Mouse (Mus musculus): ENCODE measurements at regions not wholly inside any gene's neighbourhood (a gene's known extent, or its start where the extent isn't known, plus 50 kb on each side); places are given as distances from the start of the nearest gene placed in this dataset.

GRCm38 (mm10) chr14:80657408-80657807, 673.5 kb downstream of the Olfm4 start:
- Histone ChIP-seq H3K4me3 (ENCODE audit: low read depth, low read length) (no peak overlapping the region), H3K36me3 (ENCODE audit: insufficient read depth) (no peaks in the 10 kb centered on the region), H3K4me1 (ENCODE audit: insufficient read depth) (no peaks in the 10 kb centered on the region), H3K9me3 (ENCODE audit: low read length) (no peaks in the 10 kb centered on the region), H3K9ac (no peak overlapping the region), H3K27ac (ENCODE audit: low read depth, low read length) (no peak overlapping the region), H3K4me2 (ENCODE audit: low read depth) (no peak overlapping the region), H3K27me3 (ENCODE audit: insufficient read depth, low read length) (no peaks in the 10 kb centered on the region)
- DNase-seq (peak; percentile 9), ATAC-seq (peak; percentile 58)
- 66% methylated on average over 6 of the region's 6 CpGs for WGBS
- no peak for TF ChIP-seq CTCF (IDR thresholded peaks at IDR 0.05; ENCODE audit: low read depth)

- Histone ChIP-seq H3K9ac (no peak overlapping the region), H3K4me1 (ENCODE audit: insufficient read depth) (no peaks in the 10 kb centered on the region; the same call in 1 of the 2 replicates), H3K36me3 (ENCODE audit: insufficient read depth) (no peaks in the 10 kb centered on the region; the same call in 1 of the 2 replicates), H3K27me3 (ENCODE audit: insufficient read depth, low read length) (no peaks in the 10 kb centered on the region), H3K4me3 (ENCODE audit: low read depth, low read length) (no peak overlapping the region), H3K4me2 (ENCODE audit: low read depth) (no peak overlapping the region), H3K9me3 (ENCODE audit: low read length) (no peaks in the 10 kb centered on the region), H3K27ac (ENCODE audit: low read depth, low read length) (no peak overlapping the region)
- TF ChIP-seq CTCF (IDR thresholded peaks at IDR 0.05; ENCODE audit: low read depth), result no peak
- DNase-seq (peak; percentile 21), ATAC-seq (no peak)
- 16% methylated on average over 1 of the region's 1 CpGs for WGBS
These were observed 699.0 kb downstream of the Olfm4 start for GRCm38 (mm10) chr14:80682876-80683275.

GRCm38 (mm10) chr14:80683282-80683681, 699.4 kb downstream of the Olfm4 start:
- H3K9me3 ChIP-seq (ENCODE audit: low read length), result no peaks in the 10 kb centered on the region
- no peaks in the 10 kb centered on the region for H3K27me3 ChIP-seq (ENCODE audit: insufficient read depth, low read length)
- peak; percentile 54; the same call in 1 of the 2 replicates for ATAC-seq
- H3K36me3 ChIP-seq (ENCODE audit: insufficient read depth), result no peaks in the 10 kb centered on the region; the same call in 1 of the 2 replicates
- WGBS, result 5% methylated on average over 7 of the region's 7 CpGs
- H3K4me3 ChIP-seq (ENCODE audit: low read depth, low read length), result no peak overlapping the region
- no peak overlapping the region for H3K9ac ChIP-seq
- DNase-seq, result peak; percentile 28
- no peaks in the 10 kb centered on the region; the same call in 1 of the 2 replicates for H3K4me1 ChIP-seq (ENCODE audit: insufficient read depth)
- peak overlapping the region; percentile 30 for H3K4me2 ChIP-seq (ENCODE audit: low read depth)
- TF ChIP-seq CTCF (IDR thresholded peaks at IDR 0.05; ENCODE audit: low read depth), result no peak
- H3K27ac ChIP-seq (ENCODE audit: low read depth, low read length), result no peak overlapping the region

- peak; percentile 38; the same call in 1 of the 2 replicates for ATAC-seq
These were observed 699.8 kb downstream of the Olfm4 start for GRCm38 (mm10) chr14:80683703-80684102.

GRCm38 (mm10) chr14:80690476-80690875, 706.6 kb downstream of the Olfm4 start:
- no peak for TF ChIP-seq CTCF (IDR thresholded peaks at IDR 0.05; ENCODE audit: low read depth)
- Histone ChIP-seq H3K27ac (ENCODE audit: low read depth, low read length) (no peak overlapping the region), H3K4me3 (ENCODE audit: low read depth, low read length) (no peak overlapping the region), H3K9me3 (ENCODE audit: low read length) (no peaks in the 10 kb centered on the region), H3K27me3 (ENCODE audit: insufficient read depth, low read length) (no peaks in the 10 kb centered on the region), H3K36me3 (ENCODE audit: insufficient read depth) (no peaks in the 10 kb centered on the region), H3K4me1 (ENCODE audit: insufficient read depth) (no peaks in the 10 kb centered on the region), H3K9ac (no peak overlapping the region), H3K4me2 (ENCODE audit: low read depth) (no peak overlapping the region)
- no peak for DNase-seq
- no peak for ATAC-seq
- WGBS, result 12% methylated on average over 1 of the region's 1 CpGs

More at GRCm38 (mm10) chr14:80683703-80684102, 699.8 kb downstream of the Olfm4 start:
- Histone ChIP-seq H3K36me3 (ENCODE audit: insufficient read depth) (no peaks in the 10 kb centered on the region; the same call in 1 of the 2 replicates), H3K4me3 (ENCODE audit: low read depth, low read length) (no peak overlapping the region), H3K4me2 (ENCODE audit: low read depth) (peak overlapping the region; percentile 30), H3K9ac (no peak overlapping the region), H3K4me1 (ENCODE audit: insufficient read depth) (no peaks in the 10 kb centered on the region; the same call in 1 of the 2 replicates), H3K27me3 (ENCODE audit: insufficient read depth, low read length) (no peaks in the 10 kb centered on the region), H3K27ac (ENCODE audit: low read depth, low read length) (no peak overlapping the region), H3K9me3 (ENCODE audit: low read length) (no peaks in the 10 kb centered on the region)
- peak; percentile 19 for DNase-seq
- TF ChIP-seq CTCF (IDR thresholded peaks at IDR 0.05; ENCODE audit: low read depth), result no peak
- WGBS, result 15% methylated on average over 6 of the region's 6 CpGs

GRCm38 (mm10) chr14:80722766-80723531, 739.1 kb downstream of the Olfm4 start:
- no peak for TF ChIP-seq CTCF (IDR thresholded peaks at IDR 0.05; ENCODE audit: low read depth)
- H3K9ac ChIP-seq, result no peak overlapping the region
- 26% methylated on average over 4 of the region's 4 CpGs for WGBS
- no peak for DNase-seq
- H3K4me2 ChIP-seq (ENCODE audit: low read depth), result no peak overlapping the region
- no peaks in the 10 kb centered on the region for H3K27me3 ChIP-seq (ENCODE audit: insufficient read depth, low read length)
- ATAC-seq, result no peak
- H3K27ac ChIP-seq (ENCODE audit: low read depth, low read length), result no peak overlapping the region
- no peaks in the 10 kb centered on the region for H3K9me3 ChIP-seq (ENCODE audit: low read length)
- H3K36me3 ChIP-seq (ENCODE audit: insufficient read depth), result no peaks in the 10 kb centered on the region
- H3K4me1 ChIP-seq (ENCODE audit: insufficient read depth), result no peaks in the 10 kb centered on the region
- no peak overlapping the region for H3K4me3 ChIP-seq (ENCODE audit: low read depth, low read length)

- DNase-seq (no peak), ATAC-seq (no peak)
- H3K27me3 ChIP-seq (ENCODE audit: insufficient read depth, low read length), result no peaks in the 10 kb centered on the region
- H3K4me3 ChIP-seq (ENCODE audit: low read depth, low read length), result no peak overlapping the region
- H3K27ac ChIP-seq (ENCODE audit: low read depth, low read length), result no peak overlapping the region
- no peaks in the 10 kb centered on the region for H3K4me1 ChIP-seq (ENCODE audit: insufficient read depth)
- no peak overlapping the region for H3K4me2 ChIP-seq (ENCODE audit: low read depth)
- no peak overlapping the region for H3K9ac ChIP-seq
- no peaks in the 10 kb centered on the region for H3K36me3 ChIP-seq (ENCODE audit: insufficient read depth)
- no peak for TF ChIP-seq CTCF (IDR thresholded peaks at IDR 0.05; ENCODE audit: low read depth)
- 37% methylated on average over 5 of the region's 5 CpGs for WGBS
- no peaks in the 10 kb centered on the region for H3K9me3 ChIP-seq (ENCODE audit: low read length)
These were observed 747.3 kb downstream of the Olfm4 start for GRCm38 (mm10) chr14:80731194-80731593.

All from forebrain, postnatal 0 days (tissue).